Mouse (Mus musculus) right cerebral cortex, adult 2 months (tissue): ENCODE measurements at regions not wholly inside any gene's neighbourhood (a gene's known extent, or its start where the extent isn't known, plus 50 kb on each side); places are given as distances from the start of the nearest gene placed in this dataset.

Experiments used
- DNase-seq, 2 experiments: peaks; one replicate each; pipeline ENCODE4 v3.0.0; 2021 to 2022; ENCODE audit warnings: low spot score in 2 of 2

- DNase-seq, result no peak
These were observed 1795.2 kb upstream of the Gm37988 start for GRCm38 (mm10) chr1:3012530-3012929.

GRCm38 (mm10) chr1:3062759-3063158 lies 1744.9 kb upstream of the Gm37988 start:
- no peak for DNase-seq

DNA sequence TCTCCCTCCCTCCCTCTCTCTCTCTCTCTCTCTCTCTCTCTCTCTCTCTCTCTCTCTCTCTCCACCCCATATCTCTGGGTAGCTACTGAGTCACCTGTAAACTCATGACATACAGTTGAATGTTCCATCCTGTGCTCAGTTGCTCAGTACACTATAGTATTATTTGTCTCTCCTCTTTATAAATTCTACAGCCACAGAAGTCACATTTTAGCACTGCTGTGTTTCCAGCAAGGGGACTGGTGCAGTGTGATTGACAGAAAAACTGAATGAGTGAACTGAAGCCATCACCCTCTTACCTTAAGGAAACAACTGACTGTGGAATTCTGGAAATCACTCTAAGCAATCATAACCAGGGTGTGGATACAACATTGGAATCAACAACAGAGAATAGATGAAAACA lies 1713.3 kb upstream of the Gm37988 start:
- no peak for DNase-seq

GRCm38 (mm10) chr1:3094910-3095309 lies 1712.8 kb upstream of the Gm37988 start:
- peak; percentile 4 to 6 for DNase-seq

GRCm38 (mm10) chr1:3113564-3113963 lies 1694.1 kb upstream of the Gm37988 start:
- DNase-seq, result no peak

- DNase-seq, result peak; percentile 4 to 6
These were observed 1687.9 kb upstream of the Gm37988 start for GRCm38 (mm10) chr1:3119498-3120391.

- peak; percentile 11 to 23 for DNase-seq
These were observed 1687.4 kb upstream of the Gm37988 start for GRCm38 (mm10) chr1:3120392-3120690.

DNA sequence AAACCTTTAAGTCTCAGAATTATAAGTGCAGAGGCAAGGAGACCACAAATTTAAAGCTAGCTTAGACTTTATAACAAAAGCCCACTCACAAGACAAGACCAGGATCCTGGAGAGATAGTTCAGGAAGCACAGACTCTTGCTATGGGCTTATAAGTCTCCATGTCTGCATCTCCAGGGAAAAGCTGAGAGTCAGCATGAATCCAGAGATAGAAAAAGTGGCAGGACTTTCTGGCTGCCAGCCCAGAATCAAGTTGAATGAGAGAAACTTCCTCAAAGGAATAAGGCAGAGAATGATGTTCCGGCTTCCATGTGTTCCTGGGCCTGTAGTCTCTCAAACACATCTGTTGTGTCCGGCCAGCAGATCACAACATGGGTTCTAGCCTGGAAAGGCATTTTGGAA lies 1686.4 kb upstream of the Gm37988 start:
- DNase-seq, result peak; percentile 74 to 76

- no peak for DNase-seq
These were observed 1685.9 kb upstream of the Gm37988 start for GRCm38 (mm10) chr1:3121745-3122144.
